Mouse (Mus musculus): ENCODE results near the gene Sidt1. TPM values are rescaled to one million over a fixed set of nuclear protein-coding genes. Genes with fewer than 3 reads are reported as not detected.

Sidt1 gene
- 14.3 and 19.7 TPM in 2 replicates for polyA plus RNA-seq (2014; fragmentation: Nextera tagmentation; extraction: Ambion mirVana)

DNA sequence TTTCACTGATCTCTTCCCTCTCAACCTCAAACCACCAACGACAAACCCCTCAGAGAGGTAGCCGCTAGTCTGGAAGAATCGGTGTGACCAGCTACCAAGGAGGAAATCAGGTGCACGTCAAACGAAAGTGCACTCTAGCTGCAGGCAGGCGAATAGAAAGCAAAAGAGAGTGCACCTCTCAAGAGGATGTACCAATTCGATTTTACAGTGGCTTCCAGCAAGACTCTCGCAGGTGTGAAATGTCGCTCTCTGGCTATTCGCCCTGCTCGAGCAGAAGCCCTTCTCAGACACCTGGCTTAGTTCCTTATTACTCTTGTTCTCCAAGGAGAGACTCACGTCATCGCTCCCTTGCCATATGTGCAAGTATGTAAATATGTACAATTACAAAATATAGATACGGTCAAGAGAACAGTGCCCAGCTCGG is at the start of gene Sidt1:
Sidt1 (minus strand) TSS at position 336 of the 424 bp plus-strand sequence.
- peak within 1 kb of the TSS; percentile 100 for H3K4me2 ChIP-seq (replicated peaks)
- H3K9ac ChIP-seq, result peak within 1 kb of the TSS; percentile 75
- ATAC-seq (ENCODE audit: low FRiP score) (peak; percentile 15; the same call in 1 of the 2 replicates), DNase-seq (ENCODE audit: low spot score) (peak; percentile 27)
- peaks cover 10% of the 10 kb centered on the region for H3K27me3 ChIP-seq (ENCODE audit: control insufficient read depth, insufficient read depth, low read length)
- 7% methylated on average over 15 of the region's 15 CpGs for WGBS
- peaks cover 13% of the 10 kb centered on the region for H3K4me1 ChIP-seq (replicated peaks; ENCODE audit: control insufficient read depth, insufficient read depth, low read length)
- peak within 1 kb of the TSS; percentile 73 for H3K4me3 ChIP-seq (replicated peaks; ENCODE audit: low read length)
- H3K9me3 ChIP-seq (ENCODE audit: control insufficient read depth, low read length), result no peaks in the 10 kb centered on the region
- no peak within 1 kb of the TSS for H3K27ac ChIP-seq
- no peaks in the 10 kb centered on the region for H3K36me3 ChIP-seq (replicated peaks; ENCODE audit: control insufficient read depth, insufficient read depth)

DNA sequence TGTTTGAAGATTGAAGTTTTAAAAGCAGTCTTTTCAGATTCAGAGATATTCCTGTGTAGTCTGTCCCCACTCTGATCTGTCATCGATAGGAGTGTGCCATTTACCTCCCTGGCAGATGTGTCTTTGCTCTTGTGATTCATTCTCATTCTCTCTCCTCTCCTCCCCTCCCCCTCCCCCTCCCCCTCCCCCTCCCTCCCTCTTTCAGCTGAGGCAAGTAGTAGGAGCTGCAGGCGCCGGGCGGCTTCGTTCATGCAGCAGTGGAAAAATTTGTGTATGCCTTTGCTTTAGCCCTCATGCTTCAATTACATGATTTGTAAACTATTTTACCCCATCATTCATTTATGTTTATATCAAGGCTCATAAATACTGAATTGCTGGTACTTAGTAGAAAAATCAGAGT is 48.6 kb upstream of the Sidt1 start:
- no peaks in the 10 kb centered on the region for H3K9me3 ChIP-seq (ENCODE audit: control insufficient read depth, low read length)
- no peaks in the 10 kb centered on the region for H3K27me3 ChIP-seq (ENCODE audit: control insufficient read depth, insufficient read depth, low read length)
- H3K4me2 ChIP-seq (replicated peaks), result no peak overlapping the region
- 0 out of 2 replicates have a peak, but pooled peaks cover 8% of the 10 kb centered on the region for H3K36me3 ChIP-seq (replicated peaks; ENCODE audit: control insufficient read depth, insufficient read depth)
- H3K9ac ChIP-seq, result no peak overlapping the region
- no peak overlapping the region for H3K4me3 ChIP-seq (replicated peaks; ENCODE audit: low read length)
- ATAC-seq (ENCODE audit: low FRiP score), result no peak
- no peak for DNase-seq (ENCODE audit: low spot score)
- WGBS, result 10% methylated on average over 5 of the region's 5 CpGs
- no peak overlapping the region for H3K27ac ChIP-seq
- no peaks in the 10 kb centered on the region for H3K4me1 ChIP-seq (replicated peaks; ENCODE audit: control insufficient read depth, insufficient read depth, low read length)

- ATAC-seq (ENCODE audit: low FRiP score), result no peak
- no peak overlapping the region for H3K4me2 ChIP-seq (replicated peaks)
- no peak overlapping the region for H3K27ac ChIP-seq
- no peaks in the 10 kb centered on the region for H3K9me3 ChIP-seq (ENCODE audit: control insufficient read depth, low read length)
- 0 out of 2 replicates have a peak, but pooled peaks cover 8% of the 10 kb centered on the region for H3K36me3 ChIP-seq (replicated peaks; ENCODE audit: control insufficient read depth, insufficient read depth)
- H3K4me3 ChIP-seq (replicated peaks; ENCODE audit: low read length), result no peak overlapping the region
- no peak overlapping the region for H3K9ac ChIP-seq
- 74% methylated on average over 4 of the region's 4 CpGs for WGBS
- H3K4me1 ChIP-seq (replicated peaks; ENCODE audit: control insufficient read depth, insufficient read depth, low read length), result no peaks in the 10 kb centered on the region
- DNase-seq (ENCODE audit: low spot score), result no peak
- no peaks in the 10 kb centered on the region for H3K27me3 ChIP-seq (ENCODE audit: control insufficient read depth, insufficient read depth, low read length)
Observed at GRCm38 (mm10) chr16:44380006-44380405, 47.0 kb upstream of the Sidt1 start.

GRCm38 (mm10) chr16:44375459-44375858 is 42.5 kb upstream of the Sidt1 start:
- 91% methylated on average over 4 of the region's 4 CpGs for WGBS
- no peak overlapping the region for H3K4me2 ChIP-seq (replicated peaks)

GRCm38 (mm10) chr16:44365522-44365921 is 32.5 kb upstream of the Sidt1 start:
- DNase-seq (ENCODE audit: low spot score) (no peak), ATAC-seq (ENCODE audit: low FRiP score) (no peak)
- H3K4me2 ChIP-seq (replicated peaks), result no peak overlapping the region
- H3K9ac ChIP-seq, result no peak overlapping the region
- H3K4me3 ChIP-seq (replicated peaks; ENCODE audit: low read length), result no peak overlapping the region
- no peaks in the 10 kb centered on the region for H3K27me3 ChIP-seq (ENCODE audit: control insufficient read depth, insufficient read depth, low read length)
- no peaks in the 10 kb centered on the region for H3K4me1 ChIP-seq (replicated peaks; ENCODE audit: control insufficient read depth, insufficient read depth, low read length)
- no peaks in the 10 kb centered on the region for H3K9me3 ChIP-seq (ENCODE audit: control insufficient read depth, low read length)
- peaks cover 28% of the 10 kb centered on the region for H3K36me3 ChIP-seq (replicated peaks; ENCODE audit: control insufficient read depth, insufficient read depth)
- no peak overlapping the region for H3K27ac ChIP-seq
- WGBS, result 98% methylated on average over 7 of the region's 7 CpGs

More at GRCm38 (mm10) chr16:44375459-44375858, 42.5 kb upstream of the Sidt1 start:
- no peaks in the 10 kb centered on the region for H3K27me3 ChIP-seq (ENCODE audit: control insufficient read depth, insufficient read depth, low read length)
- no peak overlapping the region for H3K4me3 ChIP-seq (replicated peaks; ENCODE audit: low read length)
- peaks cover 28% of the 10 kb centered on the region for H3K36me3 ChIP-seq (replicated peaks; ENCODE audit: control insufficient read depth, insufficient read depth)
- DNase-seq (ENCODE audit: low spot score) (no peak), ATAC-seq (ENCODE audit: low FRiP score) (no peak)
- H3K9ac ChIP-seq, result no peak overlapping the region
- no peak overlapping the region for H3K27ac ChIP-seq
- no peaks in the 10 kb centered on the region for H3K4me1 ChIP-seq (replicated peaks; ENCODE audit: control insufficient read depth, insufficient read depth, low read length)
- no peaks in the 10 kb centered on the region for H3K9me3 ChIP-seq (ENCODE audit: control insufficient read depth, low read length)

- no peaks in the 10 kb centered on the region for H3K9me3 ChIP-seq (ENCODE audit: control insufficient read depth, low read length)
- no peak overlapping the region for H3K4me2 ChIP-seq (replicated peaks)
- no peaks in the 10 kb centered on the region for H3K4me1 ChIP-seq (replicated peaks; ENCODE audit: control insufficient read depth, insufficient read depth, low read length)
- H3K27ac ChIP-seq, result no peak overlapping the region
- no peaks in the 10 kb centered on the region for H3K27me3 ChIP-seq (ENCODE audit: control insufficient read depth, insufficient read depth, low read length)
- DNase-seq (ENCODE audit: low spot score) (peak; percentile 75), ATAC-seq (ENCODE audit: low FRiP score) (no peak; the same call in 1 of the 2 replicates)
- WGBS, result 86% methylated on average over 10 of the region's 10 CpGs
- H3K36me3 ChIP-seq (replicated peaks; ENCODE audit: control insufficient read depth, insufficient read depth), result peaks cover 17% of the 10 kb centered on the region
- H3K4me3 ChIP-seq (replicated peaks; ENCODE audit: low read length), result no peak overlapping the region
- no peak overlapping the region for H3K9ac ChIP-seq
Observed at GRCm38 (mm10) chr16:44361921-44362890, 29.2 kb upstream of the Sidt1 start.

DNA sequence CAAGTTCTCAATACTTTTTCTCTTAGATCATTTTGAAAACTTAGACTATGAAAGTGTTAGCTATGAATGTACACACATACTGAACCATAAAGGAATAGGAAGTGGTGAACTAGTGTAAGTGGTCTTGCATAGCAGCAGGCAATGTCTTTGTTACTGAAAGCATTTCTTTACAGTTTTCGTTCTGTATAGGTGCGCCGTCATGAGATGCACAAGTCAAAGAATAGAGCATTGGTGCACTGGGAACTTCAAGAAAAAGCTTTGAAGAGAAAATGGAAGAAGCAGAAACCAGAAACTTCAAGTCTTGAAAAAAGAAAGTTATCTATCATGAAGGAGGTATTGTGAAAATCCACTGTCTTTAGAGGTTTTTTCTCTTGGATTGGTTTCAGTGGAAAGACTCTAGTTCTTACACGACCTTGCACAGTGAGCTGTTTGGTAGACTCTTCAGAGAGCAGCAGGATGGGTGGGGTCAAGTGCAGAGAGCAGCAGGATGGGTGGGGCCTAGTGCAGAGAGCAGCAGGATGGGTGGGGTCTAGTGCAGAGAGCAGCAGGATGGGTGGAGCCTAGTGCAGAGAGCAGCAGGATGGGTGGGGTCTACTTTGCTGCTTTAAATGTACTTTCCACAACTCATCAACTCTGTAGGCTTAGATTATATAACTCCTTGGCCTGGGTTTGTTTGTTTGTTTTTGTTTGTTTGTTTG is 24.7 kb upstream of the Sidt1 start:
- no peaks in the 10 kb centered on the region for H3K9me3 ChIP-seq (ENCODE audit: control insufficient read depth, low read length)
- H3K27me3 ChIP-seq (ENCODE audit: control insufficient read depth, insufficient read depth, low read length), result no peaks in the 10 kb centered on the region
- H3K36me3 ChIP-seq (replicated peaks; ENCODE audit: control insufficient read depth, insufficient read depth), result 0 out of 2 replicates have a peak, but pooled peaks cover 4% of the 10 kb centered on the region
- no peak overlapping the region for H3K4me2 ChIP-seq (replicated peaks)
- H3K4me1 ChIP-seq (replicated peaks; ENCODE audit: control insufficient read depth, insufficient read depth, low read length), result no peaks in the 10 kb centered on the region
- no peak overlapping the region for H3K4me3 ChIP-seq (replicated peaks; ENCODE audit: low read length)
- ATAC-seq (ENCODE audit: low FRiP score) (no peak), DNase-seq (ENCODE audit: low spot score) (no peak)
- 79% methylated on average over 4 of the region's 4 CpGs for WGBS
- no peak overlapping the region for H3K27ac ChIP-seq
- H3K9ac ChIP-seq, result no peak overlapping the region

- ATAC-seq (ENCODE audit: low FRiP score) (no peak), DNase-seq (ENCODE audit: low spot score) (no peak)
- Histone ChIP-seq H3K27ac (no peak overlapping the region), H3K4me2 (replicated peaks) (no peak overlapping the region), H3K4me1 (replicated peaks; ENCODE audit: control insufficient read depth, insufficient read depth, low read length) (no peaks in the 10 kb centered on the region), H3K9ac (no peak overlapping the region), H3K27me3 (ENCODE audit: control insufficient read depth, insufficient read depth, low read length) (no peaks in the 10 kb centered on the region), H3K9me3 (ENCODE audit: control insufficient read depth, low read length) (no peaks in the 10 kb centered on the region), H3K36me3 (replicated peaks; ENCODE audit: control insufficient read depth, insufficient read depth) (0 out of 2 replicates have a peak, but pooled peaks cover 4% of the 10 kb centered on the region), H3K4me3 (replicated peaks; ENCODE audit: low read length) (no peak overlapping the region)
- WGBS, result 88% methylated on average over 7 of the region's 7 CpGs
Observed at GRCm38 (mm10) chr16:44356291-44356690, 23.3 kb upstream of the Sidt1 start.

- no peaks in the 10 kb centered on the region for H3K36me3 ChIP-seq (replicated peaks; ENCODE audit: control insufficient read depth, insufficient read depth)
- 0 out of 2 replicates have a peak, but pooled peaks cover 3% of the 10 kb centered on the region for H3K4me1 ChIP-seq (replicated peaks; ENCODE audit: control insufficient read depth, insufficient read depth, low read length)
- 89% methylated on average over 4 of the region's 4 CpGs for WGBS
- H3K9me3 ChIP-seq (ENCODE audit: control insufficient read depth, low read length), result no peaks in the 10 kb centered on the region
- ATAC-seq (ENCODE audit: low FRiP score) (no peak), DNase-seq (ENCODE audit: low spot score) (no peak)
- H3K9ac ChIP-seq, result no peak overlapping the region
- no peak overlapping the region for H3K27ac ChIP-seq
- H3K4me3 ChIP-seq (replicated peaks; ENCODE audit: low read length), result no peak overlapping the region
- H3K4me2 ChIP-seq (replicated peaks), result no peak overlapping the region
- no peaks in the 10 kb centered on the region for H3K27me3 ChIP-seq (ENCODE audit: control insufficient read depth, insufficient read depth, low read length)
Observed at GRCm38 (mm10) chr16:44349801-44350397, 16.9 kb upstream of the Sidt1 start.

Measured in hindbrain, embryonic 14.5 days (tissue).